In the genomic region with DNA sequence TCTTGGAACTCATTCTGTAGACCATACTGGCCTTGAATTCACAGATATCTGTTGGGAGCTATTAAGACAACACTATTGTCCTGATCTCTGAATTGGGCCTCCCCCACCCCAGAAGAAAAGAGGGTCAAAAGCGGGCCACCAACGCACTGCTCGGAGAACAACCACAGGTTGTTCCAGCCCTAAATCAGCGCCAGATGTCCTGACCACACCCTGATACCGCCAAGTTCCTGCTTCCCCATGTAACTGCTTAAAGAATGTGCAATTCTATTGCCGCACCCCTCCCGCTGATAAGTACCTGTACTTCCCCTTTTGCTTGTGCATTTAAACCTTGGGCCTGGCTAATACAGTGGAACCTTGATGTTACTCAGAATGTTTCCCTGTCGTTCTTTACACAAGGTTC, we compare ENCODE assay signal across 7 mouse cellular contexts. TPM values are rescaled to one million over a fixed set of nuclear protein-coding genes. Genes with fewer than 3 reads are reported as not detected.
A peak's percentile ranks its signal among the peaks of the same experiment; 100 is the strongest.
DNase-seq lines count a peak whose midpoint lies in the region; TF ChIP-seq lines count a peak whose summit lies in the region.
"Not testable (repeated sequence)": the region's sequence is repeated elsewhere in the genome, so short reads cannot be mapped to it uniquely, and the experiment has no call there.

No protein-coding gene starts in this region.

- in situ Hi-C loops in ES-E14 (cut with MboI; ENCODE audit: low sequenced_read_pairs in 2 of 2, unreplicated experiment in 2 of 2), result not testable (repeated sequence)

- H3K9me3 ChIP-seq in ES-Bruce4 (replicated peaks; ENCODE audit: control insufficient read depth, insufficient read depth, low read length, poor library complexity, severe bottlenecking), result peaks cover 13% of the 10 kb centered on the region
- not testable (repeated sequence) for H3K9me3 ChIP-seq in ES-E14 (ENCODE audit: control insufficient read depth, insufficient read depth, low read depth, low read length); MEL (replicated peaks; ENCODE audit: insufficient read depth, low read length)

- not testable (repeated sequence) for H3K27me3 ChIP-seq in ES-Bruce4 (ENCODE audit: control insufficient read depth, insufficient read depth, low read length, poor library complexity, severe bottlenecking); MEL (ENCODE audit: control insufficient read depth in 1 of 2, insufficient read depth in 2 of 2, low read length in 2 of 2)

- H3K79me2 ChIP-seq in MEL (ENCODE audit: control insufficient read depth, insufficient read depth, low read length, poor library complexity), result not testable (repeated sequence)

- not testable (repeated sequence) for TF ChIP-seq POLR2A in ES-Bruce4 (IDR thresholded peaks at IDR 0.05; ENCODE audit: insufficient read depth, low read length); MEL (IDR thresholded peaks at IDR 0.05; ENCODE audit: control insufficient read depth in 1 of 2, insufficient read depth in 1 of 2, low read depth in 1 of 2, low read length in 2 of 2, poor library complexity in 1 of 2)

- not testable (repeated sequence) for H3K4me1 ChIP-seq in ES-Bruce4 (ENCODE audit: control insufficient read depth, insufficient read depth, low read length); ES-E14 (ENCODE audit: control insufficient read depth in 2 of 2, insufficient read depth in 2 of 2, low read length in 2 of 2, poor library complexity in 1 of 2)
- H3K4me1 ChIP-seq in MEL (ENCODE audit: control insufficient read depth in 1 of 2, insufficient read depth in 2 of 2, low read length in 2 of 2), result peaks cover 6 to 12% of the 10 kb centered on the region in 2 experiments; a peak in 3 of 4 replicates

- not testable (repeated sequence) for H3K36me3 ChIP-seq in ES-Bruce4 (ENCODE audit: control insufficient read depth, insufficient read depth, low read length, poor library complexity, severe bottlenecking); ES-E14 (ENCODE audit: control insufficient read depth, insufficient read depth, low read length, poor library complexity, severe bottlenecking); MEL (ENCODE audit: control insufficient read depth in 1 of 2, insufficient read depth in 2 of 2, low read length in 2 of 2)

- peak; percentile 98 for TF ChIP-seq EP300 in ES-Bruce4 (IDR thresholded peaks at IDR 0.05; ENCODE audit: insufficient read depth, low read depth, low read length)
- TF ChIP-seq EP300 in MEL (IDR thresholded peaks at IDR 0.05; ENCODE audit: low read depth in 1 of 2, low read length in 2 of 2), result not testable (repeated sequence)

- H3K27ac ChIP-seq in ES-Bruce4 (ENCODE audit: insufficient read depth, low read length), result peak overlapping the region; percentile 98
- H3K27ac ChIP-seq in ES-E14 (ENCODE audit: insufficient read depth, low read depth, low read length, poor library complexity, severe bottlenecking), result peak overlapping the region; percentile 89
- H3K27ac ChIP-seq in MEL (ENCODE audit: control insufficient read depth, low read depth, low read length), result not testable (repeated sequence)

- not testable (repeated sequence) for TF ChIP-seq RAD21 in MEL (IDR thresholded peaks at IDR 0.05; ENCODE audit: low read depth, low read length)

- not testable (repeated sequence) for TF ChIP-seq CTCF in ES-Bruce4 (IDR thresholded peaks at IDR 0.05; ENCODE audit: low read depth, low read length); MEL (IDR thresholded peaks at IDR 0.05 in 2 of 3, conservative IDR thresholded peaks at IDR 0.05 in 1 of 3; ENCODE audit: control insufficient read depth in 1 of 3, insufficient read depth in 1 of 3, low read depth in 2 of 3, low read length in 3 of 3, poor library complexity in 1 of 3, severe bottlenecking in 1 of 3)

- H3K4me3 ChIP-seq in ES-Bruce4 (ENCODE audit: low read depth, low read length); ES-E14 (ENCODE audit: insufficient read depth in 1 of 2, low read depth in 1 of 2, low read length in 2 of 2, poor library complexity in 1 of 2, severe bottlenecking in 1 of 2); MEL (ENCODE audit: control insufficient read depth in 1 of 2, insufficient read depth in 1 of 2, low read depth in 2 of 2, low read length in 2 of 2): not testable (repeated sequence)

- not testable (repeated sequence) for H3K9ac ChIP-seq in ES-Bruce4 (ENCODE audit: low read depth, poor library complexity, severe bottlenecking); ES-E14 (ENCODE audit: insufficient read depth, low read depth, low read length, poor library complexity, severe bottlenecking); MEL (ENCODE audit: control insufficient read depth, low read depth, low read length, poor library complexity, severe bottlenecking)

- DNase-seq in ES-CJ7 (ENCODE audit: low read depth, low spot score) (peak; percentile 80), MEL (ENCODE audit: low read depth, low spot score) (peak; percentile 45), MEL-GATA-1-ER (ENCODE audit: extremely low read depth, low read depth) (peak; percentile 59), R1 (ENCODE audit: low read depth, low spot score) (peak; percentile 93), ZHBTc4 (ENCODE audit: low read depth, low spot score) (peak; percentile 77)
- not testable (repeated sequence) for DNase-seq in ES-E14 (ENCODE audit: low read depth, low spot score)

RNA-seq across cellular contexts. Expression of a gene that starts 43.9 kb away (rescaled TPM):
- polyA plus RNA-seq in ES-Bruce4 (2011; ENCODE audit: insufficient read depth, insufficient read length, low read depth, missing spikeins), result 186 and 192 TPM in 2 replicates
- 86.4 and 102 TPM in 2 replicates for total RNA-seq in ES-E14 (2012; rRNA removed)
- total RNA-seq in MEL (2012; rRNA removed), result 115 and 117 TPM in 2 replicates
- 100 to 1,000 TPM in 1 of 2 experiments, not detected in 1; 166 TPM for polyA plus RNA-seq in MEL (2012; ENCODE audit: insufficient read depth in 1 of 2, insufficient read length in 2 of 2, low read depth in 1 of 2, low replicate concordance in 2 of 2, missing spikeins in 1 of 2)
